Mouse (Mus musculus) ZHBTc4 (cell line): ENCODE results near the gene Zc3h14.
A peak's percentile ranks its signal among the peaks of the same experiment; 100 is the strongest.

Experiments used
- DNase-seq: peaks from one replicate; pipeline ENCODE4 v3.0.0-alpha.2; 2011; ENCODE audit warnings: low read depth, low spot score

Zc3h14 gene

GRCm38 (mm10) chr12:98737801-98738350 is 8.9 kb upstream of the Zc3h14 start:
- DNase-seq = peak; percentile 65

GRCm38 (mm10) chr12:98741011-98741501 is 5.7 kb upstream of the Zc3h14 start:
- DNase-seq = no peak

GRCm38 (mm10) chr12:98745626-98746025 is 1.1 kb upstream of the Zc3h14 start:
- no peak for DNase-seq

GRCm38 (mm10) chr12:98746131-98746530 is 633 bp upstream of the Zc3h14 start:
- peak; percentile 85 for DNase-seq

GRCm38 (mm10) chr12:98747380-98747753 is 603 bp downstream of the Zc3h14 start:
- DNase-seq = no peak

GRCm38 (mm10) chr12:98757636-98758035 is 10.9 kb downstream of the Zc3h14 start:
- no peak for DNase-seq

GRCm38 (mm10) chr12:98759700-98760099 is 12.9 kb downstream of the Zc3h14 start:
- no peak for DNase-seq

GRCm38 (mm10) chr12:98766241-98766640 is 19.5 kb downstream of the Zc3h14 start:
- DNase-seq = no peak

GRCm38 (mm10) chr12:98777509-98777908 is 30.7 kb downstream of the Zc3h14 start:
- no peak for DNase-seq

- DNase-seq = peak; percentile 53
Measured at GRCm38 (mm10) chr12:98779148-98779547, 32.4 kb downstream of the Zc3h14 start.

- no peak for DNase-seq
Measured at GRCm38 (mm10) chr12:98784251-98784650, 37.5 kb downstream of the Zc3h14 start.

GRCm38 (mm10) chr12:98795731-98796318 is 49.1 kb downstream of the Zc3h14 start:
- no peak for DNase-seq

GRCm38 (mm10) chr12:98800334-98800733 is 53.6 kb downstream of the Zc3h14 start:
- DNase-seq = no peak

GRCm38 (mm10) chr12:98802245-98802644 is 55.5 kb downstream of the Zc3h14 start:
- no peak for DNase-seq

GRCm38 (mm10) chr12:98804078-98804748 is 57.4 kb downstream of the Zc3h14 start:
- no peak for DNase-seq

- DNase-seq = no peak
Measured at GRCm38 (mm10) chr12:98820781-98821180, 74.0 kb downstream of the Zc3h14 start.

GRCm38 (mm10) chr12:98831122-98831521 is 84.4 kb downstream of the Zc3h14 start:
- no peak for DNase-seq

GRCm38 (mm10) chr12:98832929-98833598 is 86.3 kb downstream of the Zc3h14 start:
- no peak for DNase-seq

GRCm38 (mm10) chr12:98833901-98834300 is 87.1 kb downstream of the Zc3h14 start:
- DNase-seq = no peak

GRCm38 (mm10) chr12:98834879-98835278 is 88.1 kb downstream of the Zc3h14 start:
- no peak for DNase-seq

GRCm38 (mm10) chr12:98835466-98835865 is 88.7 kb downstream of the Zc3h14 start:
- no peak for DNase-seq
